Mouse (Mus musculus): ENCODE measurements around the gene Irs4.

Irs4 gene

DNA sequence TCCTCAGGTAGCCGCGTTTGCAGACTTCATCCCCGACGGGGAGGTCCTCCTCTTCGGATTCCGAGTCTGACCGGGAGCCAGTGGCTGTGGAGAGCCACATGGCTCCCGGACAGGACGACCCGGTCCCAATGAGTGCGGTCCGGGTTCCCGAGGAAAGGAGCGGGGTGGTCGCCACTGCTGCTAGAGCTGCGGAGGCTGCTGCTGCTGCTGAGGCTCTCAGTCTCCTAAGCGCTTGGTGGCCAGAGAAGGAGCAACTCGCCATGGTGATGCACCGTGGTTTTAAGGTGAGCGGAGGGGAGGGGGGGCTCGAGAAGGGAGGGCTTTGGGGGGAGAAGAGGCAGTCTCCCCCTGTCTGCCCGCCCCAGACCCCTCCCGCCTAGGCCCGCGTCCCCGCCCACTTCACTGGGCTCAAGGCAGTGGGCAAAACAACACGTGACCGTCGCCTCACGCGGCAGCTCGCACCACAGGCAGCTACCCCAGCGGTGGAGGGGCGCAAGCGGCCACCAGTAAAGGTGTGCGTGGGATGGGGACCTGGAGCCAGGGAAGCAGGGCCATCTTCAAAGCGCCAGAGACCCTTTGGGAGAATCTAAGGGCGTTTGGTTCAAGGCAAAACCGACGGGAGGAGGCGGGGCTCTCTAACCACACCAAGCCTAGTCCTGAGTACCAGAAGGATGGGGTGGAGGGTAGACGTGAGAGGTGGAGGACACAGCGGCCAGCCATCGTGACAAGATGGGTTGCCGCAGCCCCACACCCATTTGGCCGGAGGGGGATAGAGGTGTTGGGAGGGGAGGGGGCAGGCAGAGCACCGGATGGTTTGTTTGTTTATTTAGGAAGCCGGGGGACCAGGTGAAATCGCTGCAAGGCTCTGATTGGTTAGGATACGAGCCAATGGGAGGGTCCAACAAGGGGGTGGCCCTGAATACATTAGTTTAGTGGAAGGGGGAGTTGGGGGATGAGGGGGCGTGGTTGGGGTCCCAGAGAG, at the start of gene Irs4:
Gene Irs4, minus strand, starts transcription at position 327 of the 982 bp plus-strand sequence.
- DNase-seq: peak; percentile 3 to 6

DNA sequence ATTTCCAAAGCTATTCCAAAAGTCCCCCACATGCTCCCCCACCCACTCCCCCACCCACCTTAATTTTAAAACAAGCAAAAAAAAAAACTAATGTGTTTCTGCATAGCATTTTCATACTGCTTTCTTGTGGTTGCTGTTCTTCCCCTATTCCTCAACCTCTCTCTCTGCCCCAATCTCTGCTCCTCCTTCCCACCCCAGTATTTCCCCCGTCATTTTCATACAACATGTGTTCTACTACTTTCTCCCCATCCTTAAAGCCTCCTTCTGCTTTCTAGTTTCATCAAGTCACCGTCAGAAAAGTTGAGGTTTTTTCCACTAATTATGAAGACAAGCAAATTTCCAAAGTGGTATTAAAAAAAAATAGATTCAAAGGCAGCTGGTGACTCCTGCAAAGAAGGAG, 25.3 kb upstream of the Irs4 start:
- DNase-seq: no peak

DNA sequence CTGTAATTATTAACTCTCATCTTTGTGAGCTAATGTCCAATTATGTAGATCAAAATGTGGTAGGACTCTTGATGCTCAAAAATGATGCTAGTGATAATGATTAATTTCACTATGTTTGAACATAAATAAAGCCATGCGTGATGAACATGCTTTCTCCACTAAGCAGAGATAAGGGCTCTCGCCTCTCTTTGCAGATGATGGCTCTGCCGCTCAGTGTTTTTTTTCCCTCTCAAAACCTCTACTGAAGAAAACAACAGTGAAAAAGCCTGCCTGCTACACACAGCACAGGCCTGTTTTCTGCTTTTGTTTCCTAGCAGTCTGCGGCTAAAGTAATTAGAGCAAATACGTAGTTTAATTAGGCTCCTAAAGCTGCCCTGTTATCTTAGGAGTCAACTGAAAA, 4.5 kb upstream of the Irs4 start:
- no peak for DNase-seq

DNA sequence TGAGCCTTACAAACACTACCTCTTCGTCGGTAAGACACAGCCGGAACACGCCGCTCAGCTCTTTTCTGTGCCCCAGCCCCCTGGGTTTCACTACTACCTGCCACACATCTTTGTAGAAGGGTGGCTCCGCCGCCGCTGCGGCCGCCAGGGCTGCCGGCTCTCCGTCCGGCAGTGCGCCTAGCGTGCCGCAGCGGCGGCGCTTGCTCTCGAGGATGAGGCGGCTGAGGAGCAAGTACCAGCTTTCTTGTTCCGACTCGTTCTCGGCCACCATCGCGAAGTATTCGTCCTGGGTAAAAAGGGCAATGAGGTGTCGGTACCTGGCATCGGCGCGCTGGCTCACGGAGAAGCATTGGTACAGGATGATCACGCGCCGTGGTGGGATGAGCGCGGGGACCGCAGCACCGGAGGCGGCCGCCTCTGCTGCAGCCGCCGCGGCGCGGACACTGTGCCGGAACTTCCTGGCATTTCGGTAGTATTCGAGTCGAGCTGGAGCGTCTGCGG, 622 bp downstream of the Irs4 start:
- peak; percentile 3 to 4 for DNase-seq

DNA sequence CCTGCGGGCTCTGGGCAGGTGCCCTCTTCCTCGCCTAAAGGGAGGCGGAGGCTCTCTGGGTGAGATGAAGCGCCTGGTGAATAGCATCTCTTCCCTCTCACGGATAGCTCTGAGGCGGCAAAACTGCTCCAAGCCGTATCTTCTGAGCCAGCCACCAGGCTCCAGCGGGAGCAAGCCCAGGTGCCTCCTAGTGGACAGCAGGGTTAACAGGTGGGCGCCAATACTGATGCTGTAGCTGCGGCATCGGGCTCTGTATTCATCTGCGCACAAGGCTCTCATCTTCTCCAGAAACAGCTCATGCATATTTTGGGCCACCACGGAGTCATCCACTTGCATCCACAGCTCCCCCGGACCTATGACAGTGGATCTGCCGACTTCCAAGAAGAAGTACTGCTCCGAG, 1.1 kb downstream of the Irs4 start:
- DNase-seq: no peak

DNA sequence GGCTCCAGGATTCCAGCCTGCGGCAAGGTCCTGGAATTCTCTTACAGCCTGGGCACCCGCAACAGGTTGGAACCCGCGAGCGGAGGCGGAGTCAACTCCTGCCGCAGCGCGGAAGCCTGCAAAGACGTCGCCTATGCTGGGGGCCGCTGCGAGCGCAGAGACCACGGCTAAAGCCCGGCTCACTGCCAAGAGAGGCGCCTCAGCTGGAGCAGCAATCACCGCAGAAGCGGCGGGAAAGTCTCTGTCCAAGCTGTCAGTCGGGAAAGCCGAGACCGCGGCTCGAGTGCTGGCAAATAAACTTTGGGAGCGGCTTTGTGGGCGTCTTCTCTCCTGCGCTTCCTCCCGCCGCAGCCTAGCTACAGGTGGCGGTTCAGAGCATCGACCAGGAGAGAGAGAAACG, 3.3 kb downstream of the Irs4 start:
- peak; percentile 12 to 21 for DNase-seq
